Mouse (Mus musculus) C2C12 (cell line): ENCODE results near the gene Fbln2. TPM values are rescaled to one million over a fixed set of nuclear protein-coding genes. Genes with fewer than 3 reads are reported as not detected.

Source experiments
- H3K27me3 ChIP-seq: one replicate; pipeline ENCODE4 v1.6.1; 2011; ENCODE audit not compliant: control insufficient read depth, insufficient read depth, insufficient read length
- H3K36me3 ChIP-seq: one replicate; pipeline ENCODE4 v1.6.1; 2011; ENCODE audit not compliant: control insufficient read depth, insufficient read depth
- H3K4me3 ChIP-seq: one replicate; pipeline ENCODE4 v1.5.1; 2011; ENCODE audit warnings: mild to moderate bottlenecking, control low read depth; ENCODE audit not compliant: poor library complexity, insufficient read depth, severe bottlenecking
- H3K79me2 ChIP-seq: one replicate; pipeline ENCODE4 v1.6.1; 2011; ENCODE audit not compliant: control insufficient read depth, insufficient read depth
- H3K79me3 ChIP-seq: one replicate; pipeline ENCODE4 v1.6.1; 2011; ENCODE audit warnings: low read depth, control low read depth
- H3ac ChIP-seq: one replicate; pipeline ENCODE3; 2011; ENCODE audit warnings: low read depth; ENCODE audit not compliant: control insufficient read depth, insufficient read length
- CEBPB ChIP-seq: IDR thresholded peaks from one replicate; pipeline ENCODE4 v1.6.1; 2011; ENCODE audit warnings: low read depth, mild to moderate bottlenecking, control low read depth, moderate library complexity
- CTCF ChIP-seq: IDR thresholded peaks from one replicate; pipeline ENCODE4 v1.5.1; 2011; ENCODE audit not compliant: control insufficient read depth, insufficient read depth, insufficient read length
- FOSL1 ChIP-seq: IDR thresholded peaks from one replicate; pipeline ENCODE4 v1.8.0; 2011; ENCODE audit warnings: mild to moderate bottlenecking, low read length; ENCODE audit not compliant: poor library complexity, insufficient read depth, severe bottlenecking
- MAX ChIP-seq: IDR thresholded peaks from one replicate; pipeline ENCODE4 v1.6.1; 2011; ENCODE audit warnings: mild to moderate bottlenecking, control low read depth
- MYOD1 ChIP-seq: IDR thresholded peaks from one replicate; pipeline ENCODE4 v1.6.1; 2011; ENCODE audit warnings: low read depth; ENCODE audit not compliant: control insufficient read depth, insufficient read length
- MYOG ChIP-seq: IDR thresholded peaks from one replicate; pipeline ENCODE4 v1.6.1; 2011; ENCODE audit not compliant: control insufficient read depth, insufficient read length; ENCODE audit errors: extremely low read depth
- USF1 ChIP-seq: IDR thresholded peaks from one replicate; pipeline ENCODE4 v1.6.1; 2011; ENCODE audit warnings: low read depth, mild to moderate bottlenecking, control low read depth, moderate library complexity
- polyA plus RNA-seq: library from polyadenylated mRNA; unstranded; fragments of >200 nt; fragmentation: generic; extraction: Trizol; gene quantifications from one replicate; pipeline ENCODE4 v1.2.1, GENCODE M21; 2012; ENCODE audit warnings: missing spikeins

Fbln2 gene
- polyA plus RNA-seq, 1 experiment = 91.6 TPM

DNA sequence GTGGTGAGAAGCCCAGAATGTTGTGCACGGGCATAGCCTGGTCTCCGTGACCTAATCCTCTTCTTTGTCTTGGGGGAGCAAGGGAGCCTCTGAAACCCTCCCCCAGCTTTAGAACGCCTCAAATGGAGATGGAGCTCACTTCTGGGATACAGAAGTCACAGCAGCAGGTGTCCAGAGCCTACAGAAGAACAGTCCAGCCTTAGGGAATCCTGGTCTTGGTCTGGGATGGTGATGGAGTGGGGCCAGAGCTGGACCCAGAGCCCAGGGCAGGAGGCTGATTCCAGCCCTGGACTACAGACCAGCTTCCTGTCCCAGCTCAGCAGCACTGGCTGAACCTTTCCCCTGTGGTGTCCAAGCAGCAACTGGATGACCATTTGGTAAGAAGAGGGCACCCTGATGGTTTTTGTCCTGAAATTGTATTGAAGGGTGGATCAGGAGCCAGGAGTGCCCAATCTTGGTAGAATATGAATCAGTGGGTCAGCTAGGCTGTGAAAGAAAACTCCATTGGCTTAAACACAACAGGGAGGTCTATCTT, 76.1 kb downstream of the Fbln2 start:
- Histone ChIP-seq H3K79me3 (no peaks in the 10 kb centered on the region), H3ac (no peak overlapping the region), H3K4me3 (no peak overlapping the region), H3K27me3 (peaks cover 62% of the 10 kb centered on the region), H3K36me3 (no peaks in the 10 kb centered on the region), H3K79me2 (no peaks in the 10 kb centered on the region)
- no peak for TF ChIP-seq CEBPB
- no peak for TF ChIP-seq MYOG
- TF ChIP-seq MAX = no peak
- no peak for TF ChIP-seq FOSL1
- no peak for TF ChIP-seq CTCF
- TF ChIP-seq USF1 = no peak
- TF ChIP-seq MYOD1 = no peak

- H3K4me3 ChIP-seq = no peak overlapping the region
- no peak overlapping the region for H3ac ChIP-seq
- H3K36me3 ChIP-seq = no peaks in the 10 kb centered on the region
- peaks cover 60% of the 10 kb centered on the region for H3K27me3 ChIP-seq
- no peaks in the 10 kb centered on the region for H3K79me3 ChIP-seq
- no peak for TF ChIP-seq CTCF
- no peak for TF ChIP-seq MAX
- TF ChIP-seq MYOG = no peak
- no peak for TF ChIP-seq FOSL1
- TF ChIP-seq USF1 = no peak
- no peak for TF ChIP-seq CEBPB
- no peak for TF ChIP-seq MYOD1
- H3K79me2 ChIP-seq = no peaks in the 10 kb centered on the region
Observed at GRCm38 (mm10) chr6:91288961-91289360, 76.7 kb downstream of the Fbln2 start.

DNA sequence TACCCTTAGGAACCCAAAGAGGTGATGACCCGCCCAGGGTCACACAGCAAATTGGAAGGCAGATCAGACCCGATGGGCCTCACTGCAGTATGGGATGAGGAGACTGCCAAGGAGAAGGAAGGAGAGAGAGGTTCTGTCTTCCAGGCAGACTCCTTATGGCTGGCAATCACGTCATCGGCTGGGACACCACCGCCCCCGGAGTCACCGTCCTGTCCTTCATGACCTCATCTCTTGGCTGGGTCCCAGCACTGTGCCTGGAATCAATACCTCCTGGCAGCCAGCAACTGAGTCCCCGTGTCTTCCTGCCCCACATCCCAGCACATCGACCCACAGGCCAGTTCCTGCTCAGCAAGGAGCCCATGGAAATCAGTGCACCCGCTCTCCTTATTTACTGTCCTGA, 78.7 kb downstream of the Fbln2 start:
- Histone ChIP-seq H3K36me3 (no peaks in the 10 kb centered on the region), H3K79me3 (no peaks in the 10 kb centered on the region), H3K27me3 (peaks cover 65% of the 10 kb centered on the region), H3K79me2 (no peaks in the 10 kb centered on the region), H3K4me3 (no peak overlapping the region), H3ac (no peak overlapping the region)
- no peak for TF ChIP-seq MYOG
- TF ChIP-seq FOSL1 = no peak
- TF ChIP-seq CTCF = no peak
- no peak for TF ChIP-seq MYOD1
- no peak for TF ChIP-seq CEBPB

GRCm38 (mm10) chr6:91295431-91295830, 83.2 kb downstream of the Fbln2 start:
- Histone ChIP-seq H3ac (no peak overlapping the region), H3K79me2 (no peaks in the 10 kb centered on the region), H3K79me3 (no peaks in the 10 kb centered on the region), H3K36me3 (no peaks in the 10 kb centered on the region), H3K27me3 (peaks cover 78% of the 10 kb centered on the region), H3K4me3 (no peak overlapping the region)
- TF ChIP-seq USF1 = no peak
- no peak for TF ChIP-seq MYOD1
- TF ChIP-seq FOSL1 = no peak
- no peak for TF ChIP-seq CEBPB

- H3K27me3 ChIP-seq = peaks cover 82% of the 10 kb centered on the region
- no peak overlapping the region for H3K4me3 ChIP-seq
- H3K79me2 ChIP-seq = no peaks in the 10 kb centered on the region
- no peaks in the 10 kb centered on the region for H3K36me3 ChIP-seq
- no peaks in the 10 kb centered on the region for H3K79me3 ChIP-seq
- TF ChIP-seq CEBPB (no peak), FOSL1 (no peak), USF1 (no peak), MYOG (no peak), CTCF (no peak), MAX (no peak), MYOD1 (no peak)
- no peak overlapping the region for H3ac ChIP-seq
Observed at GRCm38 (mm10) chr6:91298828-91299227, 86.6 kb downstream of the Fbln2 start.

DNA sequence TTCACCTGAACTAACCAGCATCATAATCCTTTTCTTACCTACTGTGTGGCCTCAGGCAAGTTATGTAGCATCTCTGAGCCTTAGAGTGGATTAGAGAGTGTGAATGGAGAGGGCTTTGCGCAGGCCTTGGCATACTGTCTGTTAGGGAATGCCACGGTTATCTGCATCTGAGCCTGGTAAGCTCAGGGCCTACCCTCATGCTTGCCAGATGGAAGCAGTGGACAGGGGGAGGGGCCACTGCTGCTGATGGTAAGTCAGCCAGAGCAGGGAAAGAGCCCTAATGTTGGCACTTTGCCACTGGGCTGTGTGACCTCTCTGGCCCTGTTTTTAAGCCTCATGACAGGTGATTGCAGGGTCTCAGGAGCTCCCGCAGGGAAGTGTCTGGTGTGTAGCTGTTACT, 87.8 kb downstream of the Fbln2 start:
- no peak overlapping the region for H3ac ChIP-seq
- peaks cover 86% of the 10 kb centered on the region for H3K27me3 ChIP-seq
- H3K4me3 ChIP-seq = no peak overlapping the region
- no peaks in the 10 kb centered on the region for H3K79me2 ChIP-seq
- H3K36me3 ChIP-seq = no peaks in the 10 kb centered on the region
- TF ChIP-seq MYOD1 (no peak), CEBPB (no peak), FOSL1 (no peak), USF1 (no peak), MYOG (no peak), MAX (no peak), CTCF (no peak)
- H3K79me3 ChIP-seq = no peaks in the 10 kb centered on the region

GRCm38 (mm10) chr6:91301839-91302238, 89.6 kb downstream of the Fbln2 start:
- Histone ChIP-seq H3K79me3 (no peaks in the 10 kb centered on the region), H3ac (no peak overlapping the region), H3K27me3 (peaks cover 81% of the 10 kb centered on the region), H3K79me2 (no peaks in the 10 kb centered on the region), H3K4me3 (no peak overlapping the region), H3K36me3 (no peaks in the 10 kb centered on the region)
- TF ChIP-seq CEBPB (no peak), CTCF (no peak), MYOG (no peak), MAX (no peak), USF1 (no peak), MYOD1 (no peak), FOSL1 (no peak)
